Mouse (Mus musculus) heart, adult 2 months (tissue): ENCODE measurements around the gene Dcaf8. TPM values are rescaled to one million over a fixed set of nuclear protein-coding genes. Genes with fewer than 3 reads are reported as not detected.

ENCODE experiments used
- DNase-seq, 2 experiments: peaks; one replicate each; pipeline ENCODE4 v3.0.0; 2021
- H3K27ac ChIP-seq: fragments of 200-600 bp; 2 replicates; pipeline ENCODE4 v1.8.1; 2022
- H3K27me3 ChIP-seq: fragments of 200-500 bp; 2 replicates; pipeline ENCODE4 v1.6.1; 2012; ENCODE audit warnings: mild to moderate bottlenecking, low read length, inconsistent platforms, mixed read lengths; ENCODE audit not compliant: control insufficient read depth, insufficient read depth
- H3K36me3 ChIP-seq: fragments of 200-500 bp; 2 replicates; pipeline ENCODE4 v1.6.1; 2012; ENCODE audit warnings: low read length, inconsistent platforms; ENCODE audit not compliant: control insufficient read depth, insufficient read depth
- H3K4me1 ChIP-seq: fragments of 200-500 bp; 2 replicates; pipeline ENCODE4 v1.6.1; 2011; ENCODE audit warnings: low read length; ENCODE audit not compliant: control insufficient read depth, insufficient read depth
- H3K4me3 ChIP-seq: fragments of 200-600 bp; 2 replicates; pipeline ENCODE4 v1.8.1; 2022
- H3K79me2 ChIP-seq: fragments of 200-500 bp; replicated peaks from 2 replicates; pipeline ENCODE4 v1.6.1; 2012; ENCODE audit warnings: mild to moderate bottlenecking, inconsistent platforms, low read length, moderate library complexity, mixed read lengths; ENCODE audit not compliant: control insufficient read depth, insufficient read depth
- H3K9ac ChIP-seq: fragments of 200-500 bp; 2 replicates; pipeline ENCODE4 v1.6.1; 2012; ENCODE audit warnings: low read depth, mild to moderate bottlenecking, control low read depth, inconsistent platforms, low read length, mixed read lengths
- CTCF ChIP-seq: fragments of 200-600 bp; IDR thresholded peaks from 2 replicates; pipeline ENCODE4 v1.8.1; 2022; ENCODE audit warnings: antibody characterized with exemption, mild to moderate bottlenecking, moderate library complexity
- EP300 ChIP-seq: fragments of 200-500 bp; IDR thresholded peaks from 2 replicates; pipeline ENCODE4 v1.6.1; 2011; ENCODE audit warnings: low read depth, low read length, control low read depth; ENCODE audit not compliant: insufficient read depth
- POLR2A ChIP-seq: fragments of 200-500 bp; IDR thresholded peaks from 2 replicates; pipeline ENCODE4 v1.6.1; 2011; ENCODE audit warnings: mild to moderate bottlenecking, low read depth, low read length, control low read depth; ENCODE audit not compliant: insufficient read depth
- WGBS: fragments of 180-500 bp; shearing (Covaris S2); methylation state at CpG from one replicate; pipeline ENCODE4 v1.1.7; 2018; 5-methylcytosine and 5-hydroxymethylcytosine counted together
- intact Hi-C: fragments of 180-260 bp; cut with DNase I; formaldehyde crosslinking; loops from one replicate; pipeline ENCODE4 v1.15.1; 2025
- polyA plus RNA-seq: library from polyadenylated mRNA; depleted of rRNA; stranded (reverse); fragments of >200 nt; gene quantifications from 2 replicates; pipeline ENCODE4 v1.2.3, GENCODE M21; 2012
- total RNA-seq, 2 experiments: library from RNA; stranded (reverse); gene quantifications; 2 replicates each; pipeline ENCODE4 v1.2.3; 2021

The Dcaf8 gene
- total and polyA plus RNA-seq, 3 experiments = 62.7 to 116 (median 100) TPM

GRCm38 (mm10) chr1:172179102-172179501, 31.2 kb downstream of the Dcaf8 start:
- Histone ChIP-seq H3K27me3 (no peaks in the 10 kb centered on the region), H3K36me3 (peaks cover 37% of the 10 kb centered on the region), H3K9ac (no peak overlapping the region; the same call in 1 of the 2 replicates), H3K4me1 (peaks cover 2% of the 10 kb centered on the region), H3K4me3 (no peak overlapping the region), H3K79me2 (no peaks in the 10 kb centered on the region; the same call in none of the 2 replicates), H3K27ac (no peak overlapping the region)
- TF ChIP-seq CTCF (no peak), POLR2A (no peak)
- DNase-seq = no peak
- 36% methylated on average over 7 of the region's 7 CpGs for WGBS
- intact Hi-C loops = no loop called here

GRCm38 (mm10) chr1:172180881-172181280, 33.0 kb downstream of the Dcaf8 start:
- Histone ChIP-seq H3K9ac (no peak overlapping the region), H3K27me3 (no peaks in the 10 kb centered on the region), H3K4me1 (peaks cover 2% of the 10 kb centered on the region), H3K27ac (peak overlapping the region; percentile 3), H3K79me2 (no peaks in the 10 kb centered on the region; the same call in none of the 2 replicates), H3K4me3 (no peak overlapping the region), H3K36me3 (peaks cover 23% of the 10 kb centered on the region)
- DNase-seq = no peak
- no peak for TF ChIP-seq POLR2A
- TF ChIP-seq EP300 = 0 out of 2 replicates have a peak, but pooled peaks have one; percentile 33
- WGBS = 49% methylated on average over 4 of the region's 4 CpGs
- intact Hi-C loops = no loop called here

- no peaks in the 10 kb centered on the region; the same call in none of the 2 replicates for H3K79me2 ChIP-seq
- peaks cover 2% of the 10 kb centered on the region for H3K4me1 ChIP-seq
- WGBS = 91% methylated on average over 3 of the region's 3 CpGs
- DNase-seq = no peak
- H3K9ac ChIP-seq = no peak overlapping the region
- intact Hi-C loops = no loop called here
- no peaks in the 10 kb centered on the region for H3K27me3 ChIP-seq
- H3K27ac ChIP-seq = no peak overlapping the region; the same call in 1 of the 2 replicates
- TF ChIP-seq POLR2A (no peak), CTCF (no peak), EP300 (no peak)
- no peak overlapping the region for H3K4me3 ChIP-seq
- peaks cover 26% of the 10 kb centered on the region for H3K36me3 ChIP-seq
Measured at GRCm38 (mm10) chr1:172181777-172182176, 33.9 kb downstream of the Dcaf8 start.

GRCm38 (mm10) chr1:172183056-172183455, 35.2 kb downstream of the Dcaf8 start:
- Histone ChIP-seq H3K4me3 (no peak overlapping the region), H3K79me2 (no peaks in the 10 kb centered on the region; the same call in none of the 2 replicates), H3K27me3 (no peaks in the 10 kb centered on the region), H3K27ac (no peak overlapping the region), H3K4me1 (peaks cover 2% of the 10 kb centered on the region), H3K9ac (no peak overlapping the region), H3K36me3 (peaks cover 27% of the 10 kb centered on the region)
- TF ChIP-seq EP300 (no peak), CTCF (no peak), POLR2A (no peak)
- 98% methylated on average over 6 of the region's 6 CpGs for WGBS
- no peak for DNase-seq
- intact Hi-C loops = no loop called here

GRCm38 (mm10) chr1:172183915-172184314, 36.0 kb downstream of the Dcaf8 start:
- Histone ChIP-seq H3K79me2 (no peaks in the 10 kb centered on the region; the same call in none of the 2 replicates), H3K4me1 (peaks cover 2% of the 10 kb centered on the region), H3K36me3 (peaks cover 21% of the 10 kb centered on the region), H3K9ac (no peak overlapping the region), H3K4me3 (no peak overlapping the region), H3K27ac (no peak overlapping the region), H3K27me3 (no peaks in the 10 kb centered on the region)
- no peak for DNase-seq
- TF ChIP-seq EP300 (no peak), POLR2A (no peak), CTCF (no peak)
- intact Hi-C loops = no loop called here

- H3K4me1 ChIP-seq = no peaks in the 10 kb centered on the region
Measured at GRCm38 (mm10) chr1:172186401-172187289, 38.8 kb downstream of the Dcaf8 start.

More at GRCm38 (mm10) chr1:172186401-172187289, 38.8 kb downstream of the Dcaf8 start:
- intact Hi-C loops = no loop called here
- Histone ChIP-seq H3K4me3 (no peak overlapping the region), H3K79me2 (no peaks in the 10 kb centered on the region; the same call in 1 of the 2 replicates), H3K9ac (no peak overlapping the region), H3K36me3 (peaks cover 7% of the 10 kb centered on the region), H3K27ac (no peak overlapping the region), H3K27me3 (no peaks in the 10 kb centered on the region)
- 94% methylated on average over 10 of the region's 10 CpGs for WGBS
- no peak for DNase-seq
- TF ChIP-seq EP300 (no peak), CTCF (peak; percentile 29), POLR2A (no peak)
